Mouse (Mus musculus) heart, postnatal 0 days (tissue): ENCODE measurements around the gene Gk5.

ENCODE experiments used
- CTCF ChIP-seq: IDR thresholded peaks from 2 replicates; pipeline ENCODE4 v1.5.1; 2016; ENCODE audit warnings: antibody characterized with exemption, control low read depth, low read depth
- EP300 ChIP-seq: IDR thresholded peaks from 2 replicates; pipeline ENCODE4 v1.6.1; 2016; ENCODE audit warnings: antibody characterized with exemption, low read depth

DNA sequence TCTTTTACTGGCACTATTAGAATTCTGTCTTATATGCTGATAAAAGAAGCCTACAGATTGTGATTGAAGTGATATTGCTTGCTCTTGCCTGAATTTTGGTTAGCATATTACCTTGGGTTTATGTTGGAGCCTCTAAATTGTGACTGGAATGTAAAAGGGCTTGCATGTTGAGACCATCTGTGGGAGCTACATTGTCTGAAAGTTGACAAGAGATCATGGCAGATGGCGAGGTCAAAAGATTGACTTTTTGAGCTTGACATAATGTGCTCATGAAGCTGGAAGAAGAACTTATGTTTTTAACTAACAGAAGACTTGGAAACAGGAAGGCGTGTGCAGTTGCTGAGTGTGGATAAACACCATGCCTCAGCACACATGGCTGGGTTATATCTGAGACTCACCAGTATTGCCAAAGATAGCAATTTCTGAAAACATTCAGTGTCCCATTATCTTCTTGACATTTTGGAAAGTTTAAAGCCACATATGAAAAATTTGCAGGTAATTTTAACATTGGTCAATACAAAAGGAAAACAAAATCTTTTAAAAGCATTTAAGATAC lies 100.0 kb downstream of the Gk5 start:
- no peak for TF ChIP-seq CTCF
- no peak for TF ChIP-seq EP300
